Mouse (Mus musculus): ENCODE results near the gene Rps6ka3.

DNA sequence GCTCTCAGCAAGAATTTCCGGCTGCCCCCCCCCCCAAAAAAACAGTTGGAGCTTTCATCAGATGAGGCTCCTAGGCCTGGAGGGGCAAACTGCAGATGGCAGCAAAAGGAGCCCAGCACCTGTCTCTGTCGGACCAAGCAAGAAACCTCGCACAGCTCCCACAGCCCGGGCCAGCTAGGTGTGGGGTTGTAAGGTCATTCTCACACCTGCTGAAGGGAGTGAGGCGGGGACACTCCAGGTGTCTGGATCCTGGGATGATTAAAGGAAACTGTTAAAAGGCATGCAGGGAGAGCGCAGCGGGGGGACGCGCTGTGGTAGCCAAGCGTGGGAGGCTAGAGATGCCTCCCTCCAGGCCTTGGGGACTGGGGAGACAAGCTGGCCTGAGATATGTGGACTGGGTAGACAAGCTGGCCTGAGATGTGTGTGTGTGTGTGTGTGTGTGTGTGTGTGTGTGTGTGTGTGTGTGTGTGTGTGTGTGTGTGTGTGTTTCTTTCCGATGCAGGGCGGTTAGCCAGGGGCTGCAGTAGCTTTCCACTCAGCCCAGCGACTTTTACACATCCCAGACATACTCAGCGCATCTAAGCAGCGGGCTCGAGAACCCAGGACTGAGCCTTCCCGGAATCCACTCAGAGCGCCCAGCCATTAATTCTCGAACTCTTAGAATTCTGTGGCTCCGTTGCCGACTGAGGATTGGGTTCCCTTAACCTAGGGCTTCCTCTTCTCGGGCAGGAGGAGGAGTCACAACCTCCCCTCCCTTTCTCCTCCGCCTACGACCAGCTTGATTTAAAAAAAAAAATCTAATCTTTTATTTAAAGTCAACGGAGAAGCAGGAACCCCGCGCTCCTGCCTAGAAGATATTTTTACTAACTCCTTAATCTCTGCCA, 44.1 kb downstream of the Rps6ka3 start:
- no peak for TF ChIP-seq MAX (IDR thresholded peaks at IDR 0.05)
- TF ChIP-seq CTCF (IDR thresholded peaks at IDR 0.05; ENCODE audit: control insufficient read depth, insufficient read depth, insufficient read length), result no peak
- no peak for TF ChIP-seq USF1 (IDR thresholded peaks at IDR 0.05; ENCODE audit: low read depth)
- TF ChIP-seq MYOG (IDR thresholded peaks at IDR 0.05; ENCODE audit: control insufficient read depth, extremely low read depth, insufficient read length), result no peak
- no peak for TF ChIP-seq CEBPB (IDR thresholded peaks at IDR 0.05; ENCODE audit: low read depth)

Data from C2C12 (cell line).